Comparison of ENCODE assay signal across 22 mouse cellular contexts in the genomic region with DNA sequence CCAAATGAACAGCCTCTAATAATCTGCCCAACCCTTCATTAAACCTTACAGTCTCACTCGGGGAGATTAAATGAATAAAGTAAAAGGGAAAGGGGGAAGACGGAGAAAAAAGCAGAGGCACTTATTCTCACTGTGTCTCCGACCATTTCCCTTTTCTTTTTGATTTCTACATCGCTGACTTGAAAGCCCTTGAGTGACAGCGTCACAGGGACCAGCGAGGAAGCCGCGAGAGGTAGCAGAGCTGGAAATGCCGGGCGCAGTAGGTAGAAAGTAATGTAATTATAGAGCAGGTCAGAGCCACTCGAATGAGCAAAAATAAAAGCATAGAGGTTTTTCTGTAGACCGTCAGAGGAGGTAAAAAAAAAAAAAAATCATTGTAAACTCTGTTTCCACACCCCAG.
"Had no signal": no experiment of that assay in that cellular context is flagged by ENCODE, and none has a peak within 500 bp of the region (broad histone marks: within the 10 kb centered on the region; RNA-seq: fewer than 3 reads in every experiment).

No protein-coding gene starts in this region.

- H3K27ac ChIP-seq: kidney, postnatal 0 days; layer of hippocampus, adult 2 months; limb, embryonic 10.5 days; limb, embryonic 13.5 days; liver, embryonic 14.5 days; macrophage; midbrain, embryonic 12.5 days; midbrain, embryonic 15.5 days; neural tube, embryonic 12.5 days; neural tube, embryonic 15.5 days; stomach, postnatal 0 days had no signal

- ATAC-seq: liver, postnatal 0 days; lung, postnatal 0 days; midbrain, embryonic 15.5 days had no signal

- H3K4me1 ChIP-seq: midbrain, embryonic 15.5 days; neural tube, embryonic 12.5 days had no signal

- H3K4me2 ChIP-seq: limb, embryonic 13.5 days; lung, embryonic 14.5 days; midbrain, embryonic 12.5 days; midbrain, embryonic 15.5 days; neural tube, embryonic 12.5 days; neural tube, embryonic 15.5 days had no signal

- H3K27me3 ChIP-seq: limb, embryonic 13.5 days had no signal

- DNase-seq: kidney, postnatal 25 days; layer of hippocampus, adult 9-11 months; liver; liver, postnatal 0 days; lung, embryonic 14.5 days; right cerebral cortex, adult 18-20 months; right cerebral cortex, postnatal 14 days; right cerebral cortex, postnatal 4 days; thymus, adult 2 months; thymus, postnatal 14 days had no signal

- H3K36me3 ChIP-seq: limb, embryonic 10.5 days; midbrain, embryonic 12.5 days; midbrain, embryonic 15.5 days; neural tube, embryonic 15.5 days had no signal

- H3K4me3 ChIP-seq: layer of hippocampus, adult 2 months; limb, embryonic 10.5 days; limb, embryonic 13.5 days; midbrain, embryonic 12.5 days; midbrain, embryonic 15.5 days; neural tube, embryonic 12.5 days; neural tube, embryonic 15.5 days had no signal

- H3K9ac ChIP-seq: limb, embryonic 13.5 days; liver, embryonic 14.5 days; liver, postnatal 0 days; lung, embryonic 14.5 days; midbrain, embryonic 12.5 days; midbrain, embryonic 15.5 days; neural tube, embryonic 12.5 days; neural tube, embryonic 15.5 days had no signal

- H3K9me3 ChIP-seq: limb, embryonic 10.5 days; midbrain, embryonic 15.5 days; neural tube, embryonic 15.5 days had no signal
